Mouse (Mus musculus) left cerebral cortex, adult 2 months (tissue): ENCODE measurements around the gene Rab4b. TPM values are rescaled to one million over a fixed set of nuclear protein-coding genes. Genes with fewer than 3 reads are reported as not detected.

Experiments used
- DNase-seq, 2 experiments: peaks; one replicate each; pipeline ENCODE4 v3.0.0; 2021 to 2022; ENCODE audit warnings: low spot score in 2 of 2, mixed read lengths in 1 of 2; ENCODE audit errors: extremely low spot score in 1 of 2
- H3K27ac ChIP-seq: fragments of 200-600 bp; 2 replicates; pipeline ENCODE4 v1.8.1; 2022
- H3K4me3 ChIP-seq: fragments of 200-600 bp; 2 replicates; pipeline ENCODE4 v1.8.1; 2022
- CTCF ChIP-seq: fragments of 200-600 bp; IDR thresholded peaks from 2 replicates; pipeline ENCODE4 v1.8.1; 2022; ENCODE audit warnings: antibody characterized with exemption, mild to moderate bottlenecking, moderate library complexity
- intact Hi-C: fragments of 180-260 bp; cut with DNase I; formaldehyde crosslinking; loops from one replicate; pipeline ENCODE4 v1.15.1; 2025
- total RNA-seq, 2 experiments: library from RNA; stranded (reverse); gene quantifications; 2 replicates each; pipeline ENCODE4 v1.2.3; 2021

The Rab4b gene
- total RNA-seq, 2 experiments from 2014 or later = 89.7 to 93.2 TPM

DNA sequence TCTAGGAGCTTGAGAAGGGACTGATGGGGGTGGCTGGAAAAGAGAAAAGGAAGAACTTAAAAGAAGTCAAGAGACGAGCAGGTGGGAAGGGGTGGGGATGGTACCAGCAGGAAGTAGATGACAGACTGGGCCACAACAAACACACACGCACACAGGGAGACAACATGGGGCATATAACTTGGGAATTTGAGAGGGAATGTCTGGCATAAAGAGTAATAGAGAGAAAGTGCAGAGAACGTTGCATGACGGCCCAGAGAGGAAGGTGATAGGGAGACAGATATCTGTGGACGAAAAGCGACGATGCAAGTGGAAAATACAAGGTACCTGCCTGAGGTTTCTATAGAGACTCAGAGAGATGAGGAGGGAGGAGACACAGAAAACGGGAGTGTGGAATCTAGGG is 13.0 kb downstream of the Rab4b start:
- no peak for TF ChIP-seq CTCF
- intact Hi-C loops = loop anchor here (2.0 kb wide), 2 partner anchors 29 to 63 kb away; partner anchors contain the start of genes BC024978 and Itpkc

DNA sequence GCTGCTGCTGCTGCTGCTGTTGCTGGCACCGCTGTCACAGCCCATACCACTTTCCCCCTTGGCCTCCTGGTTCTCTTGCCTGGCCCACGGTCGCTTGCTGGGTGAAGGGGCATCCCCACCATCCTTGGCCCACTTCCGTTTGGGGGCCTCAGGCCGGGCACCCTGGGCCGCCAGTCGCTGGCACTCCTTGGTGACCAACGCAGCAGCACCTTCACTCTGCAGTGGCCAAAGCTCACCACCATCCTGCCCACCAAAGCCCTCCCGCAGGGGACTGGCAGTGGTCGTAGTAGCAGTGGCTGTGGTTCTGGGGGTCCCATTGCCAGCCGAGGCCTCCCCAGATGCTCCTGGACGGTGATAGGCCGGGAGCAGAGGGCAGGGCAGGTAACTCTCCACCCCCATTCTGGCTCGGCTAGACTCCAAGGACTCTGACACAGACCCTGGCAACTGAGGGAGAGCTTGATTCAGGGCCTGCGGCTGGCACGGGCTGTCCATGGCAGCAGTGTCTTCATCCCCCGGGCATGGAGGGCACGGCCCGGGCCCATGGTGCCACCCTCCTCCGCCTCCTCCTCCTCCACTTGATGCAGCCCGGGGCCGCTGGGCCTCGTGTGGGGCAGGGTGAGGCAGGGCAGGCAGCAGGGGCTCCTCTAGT is 13.6 kb downstream of the Rab4b start:
- TF ChIP-seq CTCF = no peak
- no peak for DNase-seq
- Histone ChIP-seq H3K4me3 (peak overlapping the region; percentile 71), H3K27ac (peak overlapping the region; percentile 98)
- intact Hi-C loops = no loop called here

More for the DNA sequence above, 13.0 kb downstream of the Rab4b start:
- Histone ChIP-seq H3K27ac (peak overlapping the region; percentile 98), H3K4me3 (peak overlapping the region; percentile 71)
- no peak for DNase-seq

DNA sequence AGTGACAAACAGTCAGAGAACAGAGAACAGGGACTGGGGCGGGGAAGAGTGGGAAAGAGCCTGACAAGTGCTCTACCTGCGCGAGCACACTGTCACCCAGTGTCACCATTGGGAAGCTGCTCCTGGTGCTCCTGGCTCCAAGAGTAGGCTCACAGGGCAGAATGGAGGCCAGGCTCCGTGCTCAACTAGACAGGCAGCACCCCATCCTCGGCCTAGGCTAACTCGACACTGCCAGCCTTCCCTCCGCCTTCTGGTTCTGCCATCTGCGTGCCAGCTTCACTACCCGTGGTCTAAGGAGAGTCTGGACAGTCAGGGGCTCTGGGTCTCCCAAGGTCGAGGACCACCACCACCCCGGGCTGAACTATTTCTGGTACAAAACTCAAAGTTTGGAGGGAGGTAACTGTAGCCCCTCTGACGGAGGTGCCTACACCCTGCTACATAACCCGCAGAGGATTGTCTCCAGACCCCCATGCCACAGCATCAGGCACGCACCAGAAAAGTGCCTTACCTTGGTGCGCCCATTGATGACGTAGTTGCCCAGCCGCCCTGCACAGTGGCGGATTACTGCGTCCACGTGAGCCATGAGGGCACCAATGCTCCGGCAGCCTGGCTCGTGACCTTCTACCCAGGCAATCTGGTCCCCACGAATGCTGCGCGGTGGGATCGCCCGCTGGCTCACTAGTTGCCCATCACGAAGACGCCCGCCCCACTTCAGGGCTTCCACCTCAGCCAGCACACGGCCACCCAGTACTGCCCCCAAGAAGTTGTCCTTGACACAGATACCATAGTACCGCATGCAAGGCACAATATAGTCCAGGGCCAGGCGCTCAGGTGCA is 14.4 kb downstream of the Rab4b start:
- H3K27ac ChIP-seq = peak overlapping the region; percentile 98
- no peak for TF ChIP-seq CTCF
- peak overlapping the region; percentile 71 for H3K4me3 ChIP-seq
- DNase-seq = no peak
- intact Hi-C loops = no loop called here

DNA sequence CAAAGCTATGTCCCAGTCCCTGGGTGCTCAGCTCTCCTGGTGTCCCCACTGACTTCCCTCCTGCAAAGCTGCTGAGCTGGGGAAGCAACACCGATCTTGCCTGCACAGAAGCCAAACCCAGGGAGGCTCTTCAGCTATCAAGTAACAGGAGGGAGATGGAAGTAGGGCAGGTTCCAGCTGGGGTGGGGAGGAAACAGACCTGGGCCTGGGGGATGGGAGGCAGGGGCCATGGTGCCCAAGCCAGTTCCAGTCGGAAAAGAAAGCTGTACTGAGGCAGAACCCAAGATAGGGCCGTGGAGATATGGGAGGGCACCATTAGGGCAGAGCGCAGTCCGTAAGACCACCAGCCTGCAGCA is 15.3 kb downstream of the Rab4b start:
- TF ChIP-seq CTCF = no peak
- intact Hi-C loops = no loop called here
- H3K27ac ChIP-seq = peak overlapping the region; percentile 98; the same call in 1 of the 2 replicates
- peak overlapping the region; percentile 71 for H3K4me3 ChIP-seq
- DNase-seq = no peak

GRCm38 (mm10) chr7:27162780-27163449 is 15.8 kb downstream of the Rab4b start:
- intact Hi-C loops = no loop called here
- no peak for TF ChIP-seq CTCF

GRCm38 (mm10) chr7:27161744-27162143 is 17.0 kb downstream of the Rab4b start:
- intact Hi-C loops = no loop called here

More at GRCm38 (mm10) chr7:27162780-27163449, 15.8 kb downstream of the Rab4b start:
- DNase-seq = no peak
- Histone ChIP-seq H3K27ac (no peak overlapping the region), H3K4me3 (peak overlapping the region; percentile 71; the same call in 1 of the 2 replicates)

GRCm38 (mm10) chr7:27160921-27161320 is 17.8 kb downstream of the Rab4b start:
- H3K4me3 ChIP-seq = no peak overlapping the region
- peak in 1 of 2 experiments; percentile 8 for DNase-seq
- intact Hi-C loops = no loop called here
- no peak for TF ChIP-seq CTCF
- no peak overlapping the region for H3K27ac ChIP-seq

More at GRCm38 (mm10) chr7:27161744-27162143, 17.0 kb downstream of the Rab4b start:
- Histone ChIP-seq H3K4me3 (no peak overlapping the region), H3K27ac (no peak overlapping the region)
- TF ChIP-seq CTCF = no peak
- DNase-seq = no peak

GRCm38 (mm10) chr7:27159882-27160281 is 18.8 kb downstream of the Rab4b start:
- no peak overlapping the region; the same call in 1 of the 2 replicates for H3K27ac ChIP-seq
- no peak overlapping the region for H3K4me3 ChIP-seq
- DNase-seq = peak; percentile 85 to 86
- intact Hi-C loops = no loop called here
- peak; percentile 97 for TF ChIP-seq CTCF

GRCm38 (mm10) chr7:27159256-27159655 is 19.4 kb downstream of the Rab4b start:
- Histone ChIP-seq H3K4me3 (no peak overlapping the region), H3K27ac (no peak overlapping the region)
- TF ChIP-seq CTCF = no peak
- intact Hi-C loops = no loop called here
- peak in 1 of 2 experiments; percentile 9 for DNase-seq

GRCm38 (mm10) chr7:27158171-27158570 is 20.5 kb downstream of the Rab4b start:
- no peak for TF ChIP-seq CTCF
- Histone ChIP-seq H3K27ac (no peak overlapping the region), H3K4me3 (no peak overlapping the region)
- intact Hi-C loops = no loop called here
- DNase-seq = no peak

GRCm38 (mm10) chr7:27156005-27156404 is 22.7 kb downstream of the Rab4b start:
- Histone ChIP-seq H3K4me3 (no peak overlapping the region), H3K27ac (no peak overlapping the region)
- TF ChIP-seq CTCF = no peak
- peak in 1 of 2 experiments; percentile 58 for DNase-seq
- intact Hi-C loops = no loop called here
